Mouse (Mus musculus): ENCODE results near the gene Nudt12. TPM values are rescaled to one million over a fixed set of nuclear protein-coding genes. Genes with fewer than 3 reads are reported as not detected.

Gene Nudt12
- polyA plus RNA-seq (2014; fragmentation: Illumina TruSeq; extraction: RNeasy Lipid Tissue Mini Kit (QIAGEN cat#74804); ENCODE audit: low read depth, low replicate concordance), result 14.9 TPM

GRCm38 (mm10) chr17:59013091-59013459 lies at the start of gene Nudt12:
Nudt12 (minus strand) TSS chr17:59013372.

GRCm38 (mm10) chr17:58991275-58991674 lies 21.9 kb downstream of the Nudt12 start, which contains the start of gene Pdzph1:
Pdzph1 (minus strand) TSS chr17:58991375.

Other genes starting within 250 kb of the Nudt12 start
- gene Pdzph1, start 22.0 kb downstream of the Nudt12 start, polyA plus RNA-seq (2014; fragmentation: Illumina TruSeq; extraction: RNeasy Lipid Tissue Mini Kit (QIAGEN cat#74804); ENCODE audit: low read depth, low replicate concordance), result 2.5 TPM

All from adipose tissue, adult 10 weeks (tissue).